Mouse (Mus musculus) E14TG2a.4 (cell line): ENCODE measurements at regions not wholly inside any gene's neighbourhood (a gene's known extent, or its start where the extent isn't known, plus 50 kb on each side); places are given as distances from the start of the nearest gene placed in this dataset.

Source experiments
- H3K27me3 ChIP-seq: 2 replicates; pipeline ENCODE4 v1.6.1; 2014; ENCODE audit warnings: low read length, control low read depth; ENCODE audit not compliant: insufficient read depth
- H3K36me3 ChIP-seq: 2 replicates; pipeline ENCODE4 v1.6.1; 2014; ENCODE audit warnings: low read length, control low read depth; ENCODE audit not compliant: insufficient read depth
- H3K4me1 ChIP-seq: replicated peaks from 2 replicates; pipeline ENCODE4 v1.6.1; 2014; ENCODE audit warnings: low read depth, low read length, control low read depth
- H3K4me3 ChIP-seq: replicated peaks from 2 replicates; pipeline ENCODE4 v1.5.1; 2014; ENCODE audit warnings: mild to moderate bottlenecking, low read length
- H3K9me3 ChIP-seq: 2 replicates; pipeline ENCODE4 v1.6.1; 2014; ENCODE audit warnings: low read length, control low read depth
- CTCF ChIP-seq: conservative IDR thresholded peaks from 2 replicates; pipeline ENCODE4 v1.5.1; 2014; ENCODE audit warnings: low read length
- NANOG ChIP-seq: IDR thresholded peaks from 2 replicates; pipeline ENCODE4 v1.6.1; 2014; ENCODE audit warnings: borderline replicate concordance, low read length, mixed read lengths
- POU5F1 ChIP-seq: IDR thresholded peaks from 2 replicates; pipeline ENCODE4 v1.6.1; 2014; ENCODE audit warnings: low read length, borderline replicate concordance

GRCm38 (mm10) chr2:147772579-147772978, 274.2 kb downstream of the Foxa2 start:
- Histone ChIP-seq H3K4me3 (no peak overlapping the region), H3K4me1 (peaks cover 19% of the 10 kb centered on the region), H3K9me3 (peaks cover 6% of the 10 kb centered on the region; the same call in 1 of the 2 replicates), H3K27me3 (no peaks in the 10 kb centered on the region), H3K36me3 (no peaks in the 10 kb centered on the region)
- TF ChIP-seq POU5F1: no peak
- no peak for TF ChIP-seq NANOG
- TF ChIP-seq CTCF: no peak

DNA sequence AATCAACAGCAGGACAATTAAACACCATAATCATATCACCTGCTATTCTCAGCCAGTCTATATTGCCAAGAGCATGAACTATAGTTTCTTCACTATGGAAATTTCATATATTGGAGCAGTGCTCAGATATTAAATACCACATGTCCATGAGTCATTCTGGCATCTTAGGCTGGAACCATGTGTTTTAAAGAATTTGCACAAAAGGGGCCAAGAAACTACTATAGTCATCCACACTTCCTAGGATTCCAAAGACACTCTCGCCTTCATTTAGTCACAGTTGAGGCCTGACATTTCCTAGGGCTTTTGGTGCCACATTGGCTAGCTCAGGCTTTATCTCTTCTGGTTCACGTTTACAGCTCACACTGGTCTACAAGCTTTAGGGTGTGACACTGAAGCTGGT, 293.7 kb downstream of the Foxa2 start:
- peaks cover 4% of the 10 kb centered on the region for H3K27me3 ChIP-seq
- no peak overlapping the region for H3K4me3 ChIP-seq
- no peaks in the 10 kb centered on the region for H3K36me3 ChIP-seq
- no peaks in the 10 kb centered on the region for H3K9me3 ChIP-seq
- no peak for TF ChIP-seq POU5F1
- TF ChIP-seq CTCF: no peak
- no peak for TF ChIP-seq NANOG
- H3K4me1 ChIP-seq: no peaks in the 10 kb centered on the region

DNA sequence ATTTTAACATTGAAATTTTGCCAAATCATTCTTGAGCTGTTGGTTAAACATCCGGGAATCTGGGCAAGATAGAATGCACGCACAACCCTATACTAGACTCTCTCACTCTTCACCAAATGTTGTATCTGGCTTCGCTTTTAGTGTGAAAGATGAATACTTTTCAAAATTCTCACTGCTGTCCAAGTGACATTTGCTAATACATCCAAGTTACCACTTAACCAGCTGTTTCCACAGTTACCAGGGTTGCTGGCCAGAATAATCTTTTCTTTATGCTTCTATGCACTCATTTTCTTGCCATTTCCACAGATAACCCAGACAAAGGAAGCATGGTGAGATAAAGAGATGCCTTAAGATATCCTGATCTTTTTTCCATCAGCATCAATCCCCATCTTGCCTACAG, 294.9 kb downstream of the Foxa2 start:
- Histone ChIP-seq H3K9me3 (no peaks in the 10 kb centered on the region), H3K27me3 (peaks cover 4% of the 10 kb centered on the region), H3K4me3 (no peak overlapping the region), H3K4me1 (no peaks in the 10 kb centered on the region), H3K36me3 (no peaks in the 10 kb centered on the region)
- TF ChIP-seq CTCF (no peak), NANOG (no peak), POU5F1 (no peak)

DNA sequence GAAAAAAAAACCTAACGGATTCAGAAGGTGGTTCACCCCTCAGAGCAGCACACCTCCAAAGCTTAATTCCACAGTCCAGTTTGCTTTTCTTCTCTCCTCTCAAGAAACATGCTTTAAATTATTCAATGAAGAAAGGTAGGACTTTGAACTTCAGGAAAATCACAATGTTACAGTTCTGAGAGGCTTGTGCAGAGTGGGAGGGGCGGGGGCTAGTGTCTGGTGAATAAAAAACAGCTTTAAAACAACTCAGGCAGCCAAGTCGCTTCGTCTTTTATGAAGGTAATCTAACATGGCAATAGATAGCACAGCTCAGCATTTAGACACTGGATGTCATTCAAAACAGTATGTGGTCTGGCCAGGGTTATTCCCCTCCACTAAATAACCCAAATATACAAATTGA, 298.8 kb downstream of the Foxa2 start:
- Histone ChIP-seq H3K9me3 (no peaks in the 10 kb centered on the region), H3K4me1 (no peaks in the 10 kb centered on the region), H3K27me3 (no peaks in the 10 kb centered on the region; the same call in 1 of the 2 replicates), H3K4me3 (no peak overlapping the region), H3K36me3 (no peaks in the 10 kb centered on the region)
- TF ChIP-seq CTCF: no peak
- no peak for TF ChIP-seq POU5F1
- no peak for TF ChIP-seq NANOG

- no peak for TF ChIP-seq NANOG
- no peak for TF ChIP-seq POU5F1
- TF ChIP-seq CTCF: no peak
- no peaks in the 10 kb centered on the region for H3K36me3 ChIP-seq
- no peaks in the 10 kb centered on the region for H3K27me3 ChIP-seq
- no peaks in the 10 kb centered on the region for H3K9me3 ChIP-seq
- H3K4me3 ChIP-seq: no peak overlapping the region
- H3K4me1 ChIP-seq: no peaks in the 10 kb centered on the region
Measured at GRCm38 (mm10) chr2:147743908-147744307, 302.9 kb downstream of the Foxa2 start.

GRCm38 (mm10) chr2:147738307-147738872, 308.4 kb downstream of the Foxa2 start:
- H3K4me1 ChIP-seq: peaks cover 8% of the 10 kb centered on the region
- no peaks in the 10 kb centered on the region for H3K9me3 ChIP-seq
- peak; percentile 93 for TF ChIP-seq CTCF
- TF ChIP-seq POU5F1: no peak
- no peak for TF ChIP-seq NANOG
- no peak overlapping the region for H3K4me3 ChIP-seq
- H3K27me3 ChIP-seq: no peaks in the 10 kb centered on the region
- H3K36me3 ChIP-seq: no peaks in the 10 kb centered on the region

DNA sequence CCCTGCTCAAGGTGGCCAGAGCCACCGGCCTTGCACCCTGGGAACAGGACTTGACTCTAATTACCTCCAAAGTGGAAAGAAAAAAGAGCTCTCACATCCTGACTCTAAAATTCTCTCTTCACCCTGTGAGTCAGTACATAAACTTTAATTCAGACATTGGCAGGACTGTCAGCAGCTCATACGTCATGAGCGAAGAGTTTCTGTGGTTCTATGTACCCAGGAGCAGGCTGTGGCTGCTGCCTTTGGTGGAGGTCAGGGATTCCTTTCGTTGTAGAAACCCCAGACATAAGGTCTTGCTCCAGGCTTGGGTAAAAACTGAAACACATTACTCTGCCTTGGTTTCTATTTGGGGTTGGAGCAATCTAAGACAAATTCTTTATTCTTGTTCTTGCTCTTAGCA, 319.4 kb downstream of the Foxa2 start:
- Histone ChIP-seq H3K27me3 (no peaks in the 10 kb centered on the region), H3K4me1 (no peaks in the 10 kb centered on the region), H3K9me3 (no peaks in the 10 kb centered on the region), H3K36me3 (no peaks in the 10 kb centered on the region), H3K4me3 (no peak overlapping the region)
- TF ChIP-seq CTCF (no peak), POU5F1 (no peak), NANOG (no peak)

DNA sequence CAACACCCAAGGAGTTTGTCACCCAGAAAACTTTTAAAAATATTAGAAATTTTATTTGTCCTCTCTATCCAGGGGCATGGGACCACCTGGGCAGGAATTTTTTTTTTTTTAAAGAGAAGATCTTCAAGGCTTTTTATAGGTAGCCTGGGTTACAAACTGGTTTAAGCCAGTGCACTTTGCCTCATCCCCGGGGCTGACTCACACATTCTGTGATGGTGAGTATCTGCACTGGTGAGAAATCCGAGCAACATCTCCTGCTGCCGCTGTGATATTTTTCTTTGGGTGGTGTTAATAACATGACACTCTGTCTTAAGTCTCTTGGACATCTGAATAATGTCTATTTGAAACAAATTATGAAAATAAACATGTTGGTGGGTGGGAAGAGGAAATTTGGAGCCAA, 327.8 kb downstream of the Foxa2 start:
- TF ChIP-seq CTCF (no peak), POU5F1 (no peak), NANOG (no peak)
- Histone ChIP-seq H3K4me1 (no peaks in the 10 kb centered on the region), H3K4me3 (no peak overlapping the region), H3K9me3 (no peaks in the 10 kb centered on the region), H3K27me3 (no peaks in the 10 kb centered on the region), H3K36me3 (no peaks in the 10 kb centered on the region)

- H3K27me3 ChIP-seq: no peaks in the 10 kb centered on the region
- H3K36me3 ChIP-seq: no peaks in the 10 kb centered on the region
- TF ChIP-seq NANOG (no peak), CTCF (no peak), POU5F1 (no peak)
- H3K4me1 ChIP-seq: no peaks in the 10 kb centered on the region
- no peaks in the 10 kb centered on the region for H3K9me3 ChIP-seq
- H3K4me3 ChIP-seq: no peak overlapping the region
Measured at GRCm38 (mm10) chr2:147717484-147717947, 329.3 kb downstream of the Foxa2 start.
